Mouse (Mus musculus) erythroblast, embryonic 14.5 days (primary cell): Measurements from ENCODE around the gene Ebi3. TPM values are rescaled to one million over a fixed set of nuclear protein-coding genes. Genes with fewer than 3 reads are reported as not detected.

Experiments used
- H3K27me3 ChIP-seq: 2 replicates; pipeline ENCODE4 v1.6.1; 2012; ENCODE audit warnings: inconsistent platforms; ENCODE audit not compliant: control insufficient read depth
- H3K36me3 ChIP-seq: 2 replicates; pipeline ENCODE4 v1.6.1; 2012; ENCODE audit warnings: mild to moderate bottlenecking, inconsistent platforms; ENCODE audit not compliant: control insufficient read depth
- H3K4me1 ChIP-seq: 2 replicates; pipeline ENCODE4 v1.6.1; 2012; ENCODE audit warnings: inconsistent platforms; ENCODE audit not compliant: control insufficient read depth
- H3K4me3 ChIP-seq: replicated peaks from 2 replicates; pipeline ENCODE3; 2012; ENCODE audit warnings: moderate library complexity, mild to moderate bottlenecking, inconsistent platforms
- H3K9me3 ChIP-seq: 2 replicates; pipeline ENCODE4 v1.6.1; 2012; ENCODE audit warnings: low read length, inconsistent platforms, mixed read lengths; ENCODE audit not compliant: control insufficient read depth
- GATA1 ChIP-seq: IDR thresholded peaks from 2 replicates; pipeline ENCODE4 v1.6.1; 2012; ENCODE audit warnings: low read length, inconsistent platforms, mixed read lengths
- TAL1 ChIP-seq: IDR thresholded peaks from 3 replicates; pipeline ENCODE4 v1.6.1; 2012; ENCODE audit warnings: low read length, inconsistent platforms, mixed read lengths
- polyA plus RNA-seq: library from polyadenylated mRNA; stranded (reverse); fragments of >175 nt; gene quantifications from 2 replicates; pipeline ENCODE4 v1.2.3, GENCODE M21; 2012

Gene Ebi3
- polyA plus RNA-seq, 1 experiment: 0.34 TPM

GRCm38 (mm10) chr17:55957726-55958583 is 5.5 kb downstream of the Ebi3 start:
- no peaks in the 10 kb centered on the region for H3K9me3 ChIP-seq
- peaks cover 46% of the 10 kb centered on the region for H3K4me1 ChIP-seq

GRCm38 (mm10) chr17:55958584-55958886 is 6.1 kb downstream of the Ebi3 start:
- H3K27me3 ChIP-seq: peaks cover 15% of the 10 kb centered on the region
- no peak for TF ChIP-seq TAL1
- no peak for TF ChIP-seq GATA1
- H3K36me3 ChIP-seq: peaks cover 32% of the 10 kb centered on the region
- no peaks in the 10 kb centered on the region for H3K9me3 ChIP-seq
- H3K4me1 ChIP-seq: peaks cover 46% of the 10 kb centered on the region
- H3K4me3 ChIP-seq: peak overlapping the region; percentile 66

More at GRCm38 (mm10) chr17:55957726-55958583, 5.5 kb downstream of the Ebi3 start:
- H3K27me3 ChIP-seq: peaks cover 15% of the 10 kb centered on the region
- H3K4me3 ChIP-seq: peak overlapping the region; percentile 66
- TF ChIP-seq TAL1 (no peak), GATA1 (no peak)
- peaks cover 27% of the 10 kb centered on the region for H3K36me3 ChIP-seq

DNA sequence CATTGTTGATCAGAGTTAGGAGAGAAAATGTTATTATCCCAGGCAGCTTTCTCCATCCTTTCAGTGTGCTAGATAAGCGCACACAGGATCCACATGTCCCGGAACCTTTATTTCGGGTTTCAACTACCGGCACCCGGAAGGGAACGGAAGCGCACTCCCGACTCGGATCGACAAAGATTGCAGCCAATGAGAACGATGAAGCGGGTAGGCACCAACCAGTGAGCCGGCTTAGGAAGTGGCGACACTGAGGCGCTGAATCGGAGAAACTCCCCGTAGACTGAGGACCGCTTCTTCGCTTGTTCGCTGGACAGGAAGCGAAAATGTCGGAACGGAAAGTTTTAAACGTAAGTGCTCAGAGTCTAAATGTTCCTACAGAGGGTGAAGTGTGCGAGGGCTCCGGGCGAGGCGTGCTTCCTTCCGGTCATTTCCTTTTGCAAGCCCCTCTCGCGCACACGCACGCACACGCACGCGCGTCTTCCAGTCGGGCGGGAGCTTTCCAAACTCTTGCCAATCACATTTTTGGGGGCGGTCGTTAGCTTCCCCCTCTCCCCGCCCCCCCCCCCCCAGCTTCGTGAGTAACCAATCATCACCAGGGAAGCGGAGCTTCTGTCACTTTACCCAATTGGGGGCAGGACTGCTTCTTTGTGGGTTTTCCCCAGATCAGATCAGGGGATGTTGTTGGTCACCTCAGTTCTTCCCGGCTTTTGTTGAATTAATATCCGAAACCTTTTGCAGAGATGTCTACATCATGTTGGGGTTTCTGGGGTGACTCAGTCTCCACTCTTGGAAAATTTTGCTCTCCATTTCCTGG is 6.7 kb downstream of the Ebi3 start, which contains the start of gene Yju2:
Yju2 (plus strand) TSS at position 182 of the 811 bp plus-strand sequence.
- Histone ChIP-seq H3K9me3 (no peaks in the 10 kb centered on the region), H3K4me3 (peak within 1 kb of the TSS; percentile 66), H3K4me1 (peaks cover 46% of the 10 kb centered on the region), H3K27me3 (peaks cover 13% of the 10 kb centered on the region), H3K36me3 (peaks cover 38% of the 10 kb centered on the region)
- TF ChIP-seq TAL1 (no peak), GATA1 (no peak)

GRCm38 (mm10) chr17:55959946-55960740 is 7.7 kb downstream of the Ebi3 start:
- Histone ChIP-seq H3K36me3 (peaks cover 48% of the 10 kb centered on the region), H3K4me3 (peak overlapping the region; percentile 66), H3K4me1 (peaks cover 46% of the 10 kb centered on the region), H3K9me3 (no peaks in the 10 kb centered on the region), H3K27me3 (peaks cover 4% of the 10 kb centered on the region)
- TF ChIP-seq GATA1 (no peak), TAL1 (no peak)

GRCm38 (mm10) chr17:55960791-55961190 is 8.4 kb downstream of the Ebi3 start:
- H3K27me3 ChIP-seq: peaks cover 3% of the 10 kb centered on the region
- H3K36me3 ChIP-seq: peaks cover 53% of the 10 kb centered on the region
- no peak overlapping the region for H3K4me3 ChIP-seq
- peaks cover 45% of the 10 kb centered on the region for H3K4me1 ChIP-seq
- no peaks in the 10 kb centered on the region for H3K9me3 ChIP-seq
- TF ChIP-seq GATA1: no peak
- no peak for TF ChIP-seq TAL1

- Histone ChIP-seq H3K36me3 (peaks cover 60% of the 10 kb centered on the region), H3K27me3 (no peaks in the 10 kb centered on the region), H3K9me3 (no peaks in the 10 kb centered on the region), H3K4me1 (peaks cover 36% of the 10 kb centered on the region), H3K4me3 (no peak overlapping the region)
- no peak for TF ChIP-seq TAL1
- TF ChIP-seq GATA1: no peak
These were observed 9.2 kb downstream of the Ebi3 start for GRCm38 (mm10) chr17:55961631-55962030.

DNA sequence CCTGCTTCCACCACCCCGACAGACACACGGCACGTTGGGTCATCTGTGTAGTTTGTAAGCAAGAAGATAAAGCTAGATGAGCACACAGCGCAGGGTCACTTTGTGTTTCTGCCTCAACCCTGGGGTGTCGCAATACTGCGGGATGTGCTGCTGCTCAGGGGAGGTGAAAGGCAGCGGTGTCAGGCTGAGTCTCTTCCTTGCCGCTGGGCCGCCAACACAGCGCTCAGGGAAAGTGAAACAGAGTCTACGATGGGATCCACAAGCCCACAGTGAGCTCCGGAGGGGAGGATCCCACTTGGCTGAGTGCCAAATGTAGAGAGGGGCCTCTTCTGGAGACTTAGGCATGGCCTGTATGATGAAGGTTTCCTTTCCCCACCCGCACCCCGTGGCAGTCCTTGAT is 10.7 kb downstream of the Ebi3 start:
- Histone ChIP-seq H3K27me3 (no peaks in the 10 kb centered on the region), H3K9me3 (no peaks in the 10 kb centered on the region), H3K4me1 (peaks cover 24% of the 10 kb centered on the region), H3K4me3 (no peak overlapping the region), H3K36me3 (peaks cover 75% of the 10 kb centered on the region)
- no peak for TF ChIP-seq TAL1
- no peak for TF ChIP-seq GATA1

- Histone ChIP-seq H3K9me3 (no peaks in the 10 kb centered on the region), H3K4me1 (peaks cover 15% of the 10 kb centered on the region), H3K4me3 (no peak overlapping the region), H3K36me3 (peaks cover 78% of the 10 kb centered on the region), H3K27me3 (peaks cover 8% of the 10 kb centered on the region)
- TF ChIP-seq TAL1 (no peak), GATA1 (no peak)
These were observed 12.1 kb downstream of the Ebi3 start for GRCm38 (mm10) chr17:55964496-55964895.
